Mouse (Mus musculus) monocyte, adult 59 days (primary cell): ENCODE data around the gene Ms4a4b. TPM values are rescaled to one million over a fixed set of nuclear protein-coding genes. Genes with fewer than 3 reads are reported as not detected.

Source experiments
- total RNA-seq, 2 experiments: library from RNA; stranded (reverse); gene quantifications; one replicate each; pipeline ENCODE4 v1.2.4; 2023

Gene Ms4a4b
- total RNA-seq: 10 to 100 TPM; 15.5 to 22.1 TPM

DNA sequence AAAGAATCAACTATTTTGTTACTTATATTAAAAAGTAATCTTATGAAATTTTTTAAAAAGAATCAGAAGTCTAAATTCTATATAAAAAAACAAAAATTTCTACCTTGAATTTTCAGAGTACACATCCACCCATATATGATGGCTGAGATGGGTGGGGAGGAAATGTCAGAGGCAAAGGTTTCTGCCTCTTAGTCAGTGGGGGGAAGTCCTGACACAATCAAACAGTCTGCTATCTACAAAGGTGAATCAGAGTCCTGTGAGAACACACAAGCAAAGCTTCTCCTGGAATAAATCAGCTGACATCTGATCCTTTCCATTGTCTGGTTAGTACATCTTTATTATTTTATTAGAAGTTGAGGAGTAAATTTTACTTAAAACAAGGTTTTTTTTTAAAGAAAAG, at the start of gene Ms4a4b:
Gene Ms4a4b, plus strand, starts transcription at position 216 of the 400 bp plus-strand sequence.

DNA sequence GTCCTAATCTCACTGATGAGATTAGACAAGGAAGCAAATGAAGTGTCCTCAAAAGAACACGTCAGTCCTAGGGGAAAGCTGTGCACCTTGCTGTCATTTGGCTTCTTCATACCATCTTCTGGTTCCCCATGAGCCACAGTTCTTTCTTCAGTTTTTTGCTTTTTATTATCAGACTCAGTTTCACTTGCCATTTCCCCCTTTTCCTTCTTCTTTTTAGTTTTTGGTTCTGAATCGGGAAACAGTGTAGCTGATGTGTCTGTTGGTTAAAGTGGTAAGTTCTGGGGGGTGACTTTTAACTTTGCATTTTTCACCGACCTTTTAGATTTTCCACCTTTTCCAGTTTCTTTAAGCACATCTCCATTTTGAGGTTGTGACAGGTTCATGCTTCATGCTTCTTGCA, 38.8 kb upstream of the Ms4a4b start, which contains the start of gene Ms4a4c:
Gene Ms4a4c, plus strand, starts transcription at position 244 of the 400 bp plus-strand sequence.

DNA sequence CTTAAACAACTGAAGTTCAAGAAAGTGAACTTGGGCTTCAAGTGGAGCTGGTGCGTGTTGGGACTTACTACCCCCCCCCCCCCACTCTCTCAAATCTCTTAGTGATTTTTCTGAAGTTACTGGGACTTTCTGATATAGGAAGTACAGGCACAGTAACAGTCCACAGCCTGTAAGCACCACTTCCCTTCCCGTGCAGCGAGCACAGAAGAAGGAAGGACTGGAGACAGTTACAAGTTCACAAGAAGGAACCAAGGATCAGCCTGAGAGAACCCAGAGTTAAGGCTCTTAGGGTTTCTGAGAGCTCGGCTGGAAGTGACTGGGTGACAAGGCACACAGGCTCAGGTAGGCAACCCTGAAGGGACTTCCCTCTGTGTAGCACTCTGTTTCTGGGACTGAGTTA, 25.9 kb downstream of the Ms4a4b start, which contains the start of gene Ms4a6c:
Gene Ms4a6c, plus strand, starts transcription at position 152 of the 400 bp plus-strand sequence.

DNA sequence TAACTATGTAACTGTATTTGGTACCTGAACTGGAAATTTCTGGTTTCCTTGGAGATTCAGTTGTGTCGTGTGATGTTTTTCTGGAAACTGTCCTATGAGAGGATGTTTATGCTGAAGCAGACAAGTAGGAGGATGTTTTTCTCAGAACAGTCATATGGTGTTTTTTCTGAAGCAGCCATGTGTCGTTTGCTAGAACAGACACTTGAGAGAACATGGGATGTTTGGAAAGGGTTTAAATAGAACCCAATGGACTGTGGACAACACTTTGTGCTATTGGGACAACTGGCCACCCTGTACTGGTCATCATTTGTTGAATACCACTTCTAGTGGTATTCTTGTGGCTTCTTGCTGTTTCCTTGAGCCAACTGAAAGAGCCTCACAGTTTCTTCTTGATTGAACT, 42.4 kb downstream of the Ms4a4b start, which contains the start of gene Gm8369:
Gene Gm8369, plus strand, starts transcription at position 193 of the 400 bp plus-strand sequence.

DNA sequence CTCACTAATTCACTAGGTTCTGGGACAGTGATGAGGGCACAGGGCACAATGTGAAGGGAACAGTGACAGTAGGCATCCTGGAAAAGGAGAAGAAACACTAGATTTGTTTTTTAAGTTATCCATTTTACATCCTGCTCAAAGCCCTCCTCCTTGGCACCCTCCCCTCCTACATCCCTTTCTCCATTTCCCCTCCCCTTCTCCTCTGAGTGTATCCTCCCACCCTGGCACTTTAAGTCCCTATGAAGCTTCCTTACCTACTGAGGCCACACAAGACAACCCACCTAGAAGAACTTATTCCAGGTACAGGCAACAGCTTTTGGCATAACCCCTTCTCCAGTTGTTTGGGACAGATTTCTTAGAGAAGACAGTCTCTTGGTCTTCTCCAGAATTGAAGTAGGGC, 72.9 kb downstream of the Ms4a4b start, which contains the start of gene Ms4a6b:
Gene Ms4a6b, plus strand, starts transcription at position 267 of the 400 bp plus-strand sequence.

Other genes starting within 250 kb of the Ms4a4b start
- gene Ms4a13, start 246.8 kb upstream of the Ms4a4b start, total RNA-seq: not detected
- not detected for gene Ms4a12, start 211.1 kb upstream of the Ms4a4b start, total RNA-seq
- 1 to 10 TPM in 1 of 2 experiments, under 1 TPM in 1; 0.61 to 2.6 TPM for gene Ms4a1, start 177.3 kb upstream of the Ms4a4b start, total RNA-seq
- gene Ms4a5, start 159.7 kb upstream of the Ms4a4b start, total RNA-seq: not detected
- gene Ms4a14, start 129.1 kb upstream of the Ms4a4b start, total RNA-seq: under 1 TPM; 0.42 to 0.49 TPM
- 1 to 10 TPM; 7.7 to 8.6 TPM for gene Ms4a7, start 107.4 kb upstream of the Ms4a4b start, total RNA-seq
- gene Ms4a4a, start 68.0 kb upstream of the Ms4a4b start, total RNA-seq: 100 to 1,000 TPM; 115 to 190 TPM
- 100 to 1,000 TPM; 107 to 165 TPM for gene Ms4a4c, start 38.8 kb upstream of the Ms4a4b start, total RNA-seq
- gene Ms4a6c, start 25.8 kb downstream of the Ms4a4b start, total RNA-seq: 100 to 1,000 TPM; 684 to 762 TPM
- 10 to 100 TPM in 1 of 2 experiments, 1 to 10 TPM in 1; 6.4 to 11.0 TPM for gene Gm8369, start 42.4 kb downstream of the Ms4a4b start, total RNA-seq
- 100 to 1,000 TPM; 117 to 227 TPM for gene Ms4a6b, start 73.0 kb downstream of the Ms4a4b start, total RNA-seq
- not detected for gene Ms4a4d, start 93.2 kb downstream of the Ms4a4b start, total RNA-seq
- 10 to 100 TPM; 65.5 to 88.8 TPM for gene Ms4a6d, start 161.3 kb downstream of the Ms4a4b start, total RNA-seq
- gene Ms4a2, start 180.2 kb downstream of the Ms4a4b start, total RNA-seq: not detected
- not detected for gene Ms4a3, start 197.3 kb downstream of the Ms4a4b start, total RNA-seq
- gene Oosp2, start 217.0 kb downstream of the Ms4a4b start, total RNA-seq: not detected
- not detected for gene Oosp1, start 247.6 kb downstream of the Ms4a4b start, total RNA-seq